Comparison of ENCODE assay signal across 10 mouse cellular contexts in the genomic region with DNA sequence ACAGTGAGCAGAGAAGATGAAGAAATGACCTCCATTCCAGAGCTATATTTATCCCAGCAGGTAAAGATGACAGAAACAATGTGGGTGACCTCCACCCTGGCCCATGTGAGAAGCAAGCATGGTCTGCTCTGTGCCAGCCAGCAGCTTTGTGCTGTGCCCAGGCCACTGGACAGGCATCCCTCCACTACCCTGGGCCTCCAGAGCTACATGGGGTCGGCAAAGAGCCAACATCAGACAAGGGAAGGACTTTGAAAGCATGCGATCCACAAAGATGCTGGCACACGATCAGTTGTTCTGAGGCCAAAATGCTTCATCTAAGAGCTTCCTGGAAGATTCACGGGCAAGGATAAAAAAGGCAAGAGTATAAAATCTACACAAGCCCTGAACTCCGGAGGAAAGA. TPM values are rescaled to one million over a fixed set of nuclear protein-coding genes. Genes with fewer than 3 reads are reported as not detected.
DNase-seq lines count a peak whose midpoint lies in the region; ATAC-seq lines count a peak whose summit lies in the region.
"Had no signal": no experiment of that assay in that cellular context is flagged by ENCODE, and none has a peak within 500 bp of the region (broad histone marks: within the 10 kb centered on the region; RNA-seq: fewer than 3 reads in every experiment).

No protein-coding gene starts in this region.

- H3K4me3 ChIP-seq in hindbrain, embryonic 15.5 days = no peak overlapping the region
- H3K4me3 ChIP-seq in hindbrain, embryonic 12.5 days = no peak overlapping the region
- no peak overlapping the region for H3K4me3 ChIP-seq in neural tube, embryonic 13.5 days
- H3K4me3 ChIP-seq in neural tube, embryonic 15.5 days (replicated peaks) = no peak overlapping the region

- H3K9ac ChIP-seq in hindbrain, embryonic 15.5 days = no peak overlapping the region
- H3K9ac ChIP-seq in hindbrain, embryonic 12.5 days = no peak overlapping the region
- no peak overlapping the region for H3K9ac ChIP-seq in neural tube, embryonic 13.5 days
- H3K9ac ChIP-seq in neural tube, embryonic 15.5 days (replicated peaks) = no peak overlapping the region

- 63% methylated on average over 5 of the region's 5 CpGs for WGBS in hindbrain, embryonic 15.5 days
- 81% methylated on average over 5 of the region's 5 CpGs for WGBS in hindbrain, embryonic 12.5 days
- 71% methylated on average over 5 of the region's 5 CpGs for WGBS in neural tube, embryonic 13.5 days
- WGBS in neural tube, embryonic 15.5 days = 60% methylated on average over 5 of the region's 5 CpGs

- peak; percentile 57 to 64 for DNase-seq in adrenal gland, postnatal 36 days
- peak; percentile 57 to 59 for DNase-seq in cerebellum, postnatal 36 days
- DNase-seq in heart, postnatal 4 days = no peak
- no peak for DNase-seq in gastrocnemius, postnatal 14 days
- DNase-seq: heart, postnatal 14 days had no signal

- no peaks in the 10 kb centered on the region for H3K9me3 ChIP-seq in hindbrain, embryonic 15.5 days
- no peaks in the 10 kb centered on the region for H3K9me3 ChIP-seq in hindbrain, embryonic 12.5 days (replicated peaks)
- no peaks in the 10 kb centered on the region for H3K9me3 ChIP-seq in neural tube, embryonic 13.5 days
- H3K9me3 ChIP-seq in neural tube, embryonic 15.5 days (replicated peaks) = no peaks in the 10 kb centered on the region

- ATAC-seq in hindbrain, embryonic 15.5 days (ENCODE audit: low FRiP score, low read depth) = peak; percentile 69; the same call in 1 of the 2 replicates
- no peak for ATAC-seq in hindbrain, embryonic 12.5 days (ENCODE audit: low FRiP score)
- ATAC-seq in neural tube, embryonic 13.5 days (ENCODE audit: low read depth) = peak; percentile 52; the same call in 1 of the 2 replicates
- ATAC-seq in neural tube, embryonic 15.5 days (ENCODE audit: low FRiP score) = no peak; the same call in 1 of the 2 replicates

- intact Hi-C loops in gastrocnemius, postnatal 14 days (cut with DNase I; ENCODE audit: low total_unique reads) = no loop called here

- peaks cover 14% of the 10 kb centered on the region for H3K4me1 ChIP-seq in hindbrain, embryonic 15.5 days (replicated peaks)
- peaks cover 5% of the 10 kb centered on the region; the same call in 1 of the 2 replicates for H3K4me1 ChIP-seq in hindbrain, embryonic 12.5 days
- H3K4me1 ChIP-seq in neural tube, embryonic 13.5 days (replicated peaks) = peaks cover 16% of the 10 kb centered on the region
- peaks cover 18% of the 10 kb centered on the region; the same call in 1 of the 2 replicates for H3K4me1 ChIP-seq in neural tube, embryonic 15.5 days

- no peaks in the 10 kb centered on the region for H3K27me3 ChIP-seq in hindbrain, embryonic 15.5 days
- no peaks in the 10 kb centered on the region for H3K27me3 ChIP-seq in hindbrain, embryonic 12.5 days
- no peaks in the 10 kb centered on the region for H3K27me3 ChIP-seq in neural tube, embryonic 13.5 days
- no peaks in the 10 kb centered on the region for H3K27me3 ChIP-seq in neural tube, embryonic 15.5 days (replicated peaks)

- no peak overlapping the region for H3K27ac ChIP-seq in hindbrain, embryonic 15.5 days (replicated peaks)
- no peak overlapping the region for H3K27ac ChIP-seq in hindbrain, embryonic 12.5 days
- H3K27ac ChIP-seq in neural tube, embryonic 13.5 days (replicated peaks) = no peak overlapping the region
- no peak overlapping the region for H3K27ac ChIP-seq in neural tube, embryonic 15.5 days (replicated peaks)

- H3K4me2 ChIP-seq in hindbrain, embryonic 15.5 days = no peak overlapping the region
- H3K4me2 ChIP-seq in hindbrain, embryonic 12.5 days (replicated peaks) = no peak overlapping the region
- H3K4me2 ChIP-seq in neural tube, embryonic 13.5 days = no peak overlapping the region
- H3K4me2 ChIP-seq in neural tube, embryonic 15.5 days = no peak overlapping the region
- H3K4me2 ChIP-seq: midbrain, embryonic 11.5 days had no signal

- no peaks in the 10 kb centered on the region for H3K36me3 ChIP-seq in hindbrain, embryonic 15.5 days
- no peaks in the 10 kb centered on the region for H3K36me3 ChIP-seq in hindbrain, embryonic 12.5 days
- H3K36me3 ChIP-seq in neural tube, embryonic 13.5 days = no peaks in the 10 kb centered on the region
- no peaks in the 10 kb centered on the region for H3K36me3 ChIP-seq in neural tube, embryonic 15.5 days

RNA-seq across cellular contexts. Expression of a gene that starts 36.6 kb away (rescaled TPM):
- 15.1 and 15.3 TPM in 2 replicates for polyA plus RNA-seq in hindbrain, embryonic 15.5 days (2015; fragmentation: Nextera tagmentation; extraction: Ambion mirVana)
- 4.3 and 6.1 TPM in 2 replicates for polyA plus RNA-seq in hindbrain, embryonic 12.5 days (2016; fragmentation: Nextera tagmentation; extraction: Ambion mirVana)
- 16.7 and 17.0 TPM in 2 replicates for polyA plus RNA-seq in neural tube, embryonic 13.5 days (2015; fragmentation: Nextera tagmentation; extraction: Ambion mirVana)
- 16.6 and 18.8 TPM in 2 replicates for polyA plus RNA-seq in neural tube, embryonic 15.5 days (2015; fragmentation: Nextera tagmentation; extraction: Ambion mirVana)
- total RNA-seq in adrenal gland, postnatal 36 days (2021) = 1 to 10 TPM; 4.8 to 7.3 TPM
- 1 to 10 TPM; 1.5 to 2.1 TPM for total RNA-seq in heart, postnatal 4 days (2021)
- 1 to 10 TPM; 2.6 to 2.7 TPM for total RNA-seq in gastrocnemius, postnatal 14 days (2021)

Comparison
In these comparisons a context has a peak if more than half of its experiments do, and no peak if none do; other contexts are left out.
1. ATAC-seq: peak in hindbrain, embryonic 15.5 days (single experiment) and neural tube, embryonic 13.5 days (single experiment); none in hindbrain, embryonic 12.5 days (single experiment) and neural tube, embryonic 15.5 days (single experiment).
2. DNase-seq: peak in adrenal gland, postnatal 36 days (2 of 2) and cerebellum, postnatal 36 days (2 of 2); none in heart, postnatal 4 days (single experiment) and gastrocnemius, postnatal 14 days (single experiment).